Mouse (Mus musculus) heart, adult 18-20 months (tissue): Measurements from ENCODE around the gene Gm6803. TPM values are rescaled to one million over a fixed set of nuclear protein-coding genes. Genes with fewer than 3 reads are reported as not detected.
"Not testable (repeated sequence)": the region's sequence is repeated elsewhere in the genome, so short reads cannot be mapped to it uniquely, and the experiment has no call there.

Experiments
- DNase-seq, 2 experiments: peaks; one replicate each; pipeline ENCODE4 v3.0.0; 2021 to 2022; ENCODE audit warnings: mixed read lengths in 1 of 2
- long read RNA-seq, 2 experiments: library from polyadenylated mRNA; stranded (forward); transcript quantifications; one replicate each; pipeline ENCODE4 v2.0.0; 2021
- total RNA-seq, 2 experiments: library from RNA; stranded (reverse); gene quantifications; 2 replicates each; pipeline ENCODE4 v1.2.3; 2021

Gene Gm6803
- total RNA-seq, result not detected
- long read RNA-seq, experiment 1, result 0 reads
- long read RNA-seq, experiment 2, result 0 reads

- DNase-seq, result not testable (repeated sequence)
Observed at GRCm38 (mm10) chr12:88018671-88019070, at the start of gene Gm6803. Gm6803 (minus strand) TSS chr12:88018771.

GRCm38 (mm10) chr12:88045226-88045625 is 26.7 kb upstream of the Gm6803 start:
- not testable (repeated sequence) for DNase-seq

GRCm38 (mm10) chr12:88039703-88040102 is 21.1 kb upstream of the Gm6803 start:
- DNase-seq, result not testable (repeated sequence)

- not testable (repeated sequence) for DNase-seq
Observed at GRCm38 (mm10) chr12:88039062-88039461, 20.5 kb upstream of the Gm6803 start.

GRCm38 (mm10) chr12:88032250-88032649 is 13.7 kb upstream of the Gm6803 start:
- DNase-seq, result not testable (repeated sequence)

GRCm38 (mm10) chr12:88026704-88027103 is 8.1 kb upstream of the Gm6803 start, which contains the start of gene Gm2056:
Gm2056 (plus strand) TSS chr12:88027004.
- not testable (repeated sequence) for DNase-seq

GRCm38 (mm10) chr12:88011548-88011947 is 7.0 kb downstream of the Gm6803 start, which contains the start of gene Gm2075:
Gm2075 (plus strand) TSS chr12:88011848.
- DNase-seq, result not testable (repeated sequence)

- not testable (repeated sequence) for DNase-seq
Observed at GRCm38 (mm10) chr12:88004118-88004517, 14.5 kb downstream of the Gm6803 start.

- not testable (repeated sequence) for DNase-seq
Observed at GRCm38 (mm10) chr12:87984000-87984399, 34.6 kb downstream of the Gm6803 start.

Other genes starting within 250 kb of the Gm6803 start
- gene Gm21319, start 243.0 kb downstream of the Gm6803 start, total RNA-seq, result not detected
- gene Gm21936, start 223.3 kb downstream of the Gm6803 start, total RNA-seq, result not detected
- gene BB287469, start 202.2 kb downstream of the Gm6803 start, total RNA-seq, result not detected
- gene Gm2001, start 176.4 kb downstream of the Gm6803 start, total RNA-seq, result not detected
- not detected for gene Gm2016, start 144.7 kb downstream of the Gm6803 start, total RNA-seq
- gene Gm2022, start 123.4 kb downstream of the Gm6803 start, total RNA-seq, result not detected
- not detected for gene Gm2035, start 98.9 kb downstream of the Gm6803 start, total RNA-seq
- gene Gm2042, start 64.7 kb downstream of the Gm6803 start, total RNA-seq, result not detected
- not detected for gene Gm2075, start 6.9 kb downstream of the Gm6803 start, total RNA-seq
- not detected for gene Gm2056, start 8.2 kb upstream of the Gm6803 start, total RNA-seq
- not detected for gene Gm16368, start 64.9 kb upstream of the Gm6803 start, total RNA-seq
- not detected for gene Gm10436, start 163.3 kb upstream of the Gm6803 start, total RNA-seq
- gene Gm8332, start 231.3 kb upstream of the Gm6803 start, total RNA-seq, result not detected